Mouse (Mus musculus) embryonic facial prominence, embryonic 10.5 days (tissue): Measurements from ENCODE around the gene Pex11b. TPM values are rescaled to one million over a fixed set of nuclear protein-coding genes. Genes with fewer than 3 reads are reported as not detected.

Experiments
- DNase-seq: peaks from one replicate; pipeline ENCODE4 v3.0.0-alpha.2; 2017; ENCODE audit warnings: low spot score
- H3K27ac ChIP-seq: fragments of 300-500 bp; sonication (generic); replicated peaks from 2 replicates; pipeline ENCODE4 v1.5.1; 2016; ENCODE audit warnings: mild to moderate bottlenecking
- H3K27me3 ChIP-seq: fragments of 300-500 bp; sonication (generic); replicated peaks from 2 replicates; pipeline ENCODE4 v1.6.1; 2016; ENCODE audit warnings: low read depth, mild to moderate bottlenecking; ENCODE audit not compliant: poor library complexity, severe bottlenecking
- H3K36me3 ChIP-seq: fragments of 300-500 bp; sonication (generic); replicated peaks from 2 replicates; pipeline ENCODE4 v1.6.1; 2016; ENCODE audit warnings: mild to moderate bottlenecking, moderate library complexity
- H3K4me1 ChIP-seq: fragments of 300-500 bp; sonication (generic); 2 replicates; pipeline ENCODE4 v1.6.1; 2016
- H3K4me3 ChIP-seq: fragments of 300-500 bp; sonication (generic); 2 replicates; pipeline ENCODE4 v1.5.1; 2016; ENCODE audit warnings: mild to moderate bottlenecking, moderate library complexity
- H3K9me3 ChIP-seq: fragments of 300-500 bp; sonication (generic); 2 replicates; pipeline ENCODE4 v1.6.1; 2016; ENCODE audit warnings: mild to moderate bottlenecking
- WGBS: fragments of 180-500 bp; shearing (Covaris S2); methylation state at CpG from one replicate; pipeline ENCODE4 v1.1.7; 2016; 5-methylcytosine and 5-hydroxymethylcytosine counted together
- polyA plus RNA-seq: library from polyadenylated mRNA; unstranded; fragments of >200 nt; fragmentation: Nextera tagmentation; extraction: Ambion mirVana; gene quantifications from 2 replicates; pipeline ENCODE4 v1.2.1, GENCODE M21; 2016

Gene Pex11b
- polyA plus RNA-seq, 1 experiment from 2014 or later: 41.6 TPM

DNA sequence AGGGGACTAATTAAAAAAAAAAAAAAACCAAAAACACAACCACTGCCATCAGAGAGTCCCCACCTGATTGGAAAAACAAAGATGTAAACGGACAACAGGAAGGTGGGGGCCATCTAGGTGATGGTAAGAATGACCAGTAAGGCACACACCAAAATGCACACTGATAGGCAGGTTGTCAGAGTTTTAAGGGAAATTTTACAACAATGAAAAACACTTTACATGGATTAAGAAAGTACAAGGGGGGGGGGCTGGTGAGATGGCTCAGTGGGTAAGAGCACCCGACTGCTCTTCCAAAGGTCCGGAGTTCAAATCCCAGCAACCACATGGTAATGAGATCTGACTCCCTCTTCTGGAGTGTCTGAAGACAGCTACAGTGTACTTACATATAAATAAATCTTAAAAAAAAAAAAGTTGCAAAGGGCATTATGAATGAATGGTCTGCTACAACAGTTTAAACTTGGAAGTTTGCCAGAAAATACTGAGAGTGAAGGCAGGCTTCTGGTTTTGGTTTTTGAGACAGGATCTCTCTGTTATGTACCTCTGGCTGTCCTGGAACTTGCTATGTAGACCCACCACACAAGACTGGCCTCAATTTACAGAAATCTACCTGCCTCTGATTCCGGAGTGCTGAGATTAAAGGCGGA is 33.4 kb downstream of the Pex11b start:
- Histone ChIP-seq H3K36me3 (no peaks in the 10 kb centered on the region), H3K27me3 (peaks cover 27% of the 10 kb centered on the region), H3K27ac (no peak overlapping the region), H3K4me1 (peaks cover 24% of the 10 kb centered on the region), H3K9me3 (no peaks in the 10 kb centered on the region), H3K4me3 (no peak overlapping the region)
- WGBS: 94% methylated on average over 5 of the region's 5 CpGs
- DNase-seq: no peak

DNA sequence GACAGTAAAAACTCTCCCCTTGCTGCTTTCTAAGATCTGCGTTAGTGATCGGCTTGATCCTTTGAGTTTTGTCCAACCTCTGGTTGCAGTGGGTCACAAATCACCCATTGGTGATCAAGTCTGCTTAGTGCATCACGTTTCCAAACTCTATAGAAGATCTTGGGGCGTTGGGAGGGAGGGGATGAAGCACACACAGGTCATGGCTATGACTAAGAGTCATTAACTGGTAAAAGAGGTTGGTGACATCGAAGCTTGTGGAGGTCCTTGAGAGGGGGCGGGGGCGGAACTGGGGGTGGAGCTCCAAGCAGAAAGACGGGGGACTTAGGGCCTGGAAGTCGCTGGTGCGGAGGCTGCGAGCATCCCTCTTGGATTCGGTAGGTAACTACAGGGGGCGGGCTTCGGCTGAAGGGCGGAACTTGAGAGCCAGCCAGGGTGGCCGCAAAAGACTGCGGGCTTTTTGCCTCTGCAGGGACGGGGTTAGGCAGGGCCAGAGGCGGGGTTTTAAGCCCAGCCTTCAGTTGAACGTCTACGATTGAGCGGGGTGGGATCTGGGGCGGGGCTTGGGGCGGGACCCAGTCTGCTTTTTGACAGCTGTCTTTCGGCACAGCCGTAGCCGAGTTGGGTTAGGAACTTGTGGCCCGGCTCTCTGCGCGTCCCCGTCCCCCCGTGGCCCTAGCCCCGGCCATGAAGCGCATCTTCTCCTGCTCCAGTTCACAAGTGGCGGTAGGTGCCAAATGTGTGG is 34.7 kb downstream of the Pex11b start, which contains the start of gene Ankrd35:
TSS of gene Ankrd35 (plus strand) at position 405 of the 742 bp plus-strand sequence.
- peak; percentile 90 for DNase-seq
- Histone ChIP-seq H3K9me3 (no peaks in the 10 kb centered on the region), H3K36me3 (no peaks in the 10 kb centered on the region), H3K27ac (0 out of 2 replicates have a peak within 1 kb of the TSS, but pooled peaks have one; percentile 41), H3K4me3 (peak within 1 kb of the TSS; percentile 57), H3K27me3 (peaks cover 22% of the 10 kb centered on the region), H3K4me1 (peaks cover 25% of the 10 kb centered on the region)
- WGBS: 5% methylated on average over 35 of the region's 35 CpGs

DNA sequence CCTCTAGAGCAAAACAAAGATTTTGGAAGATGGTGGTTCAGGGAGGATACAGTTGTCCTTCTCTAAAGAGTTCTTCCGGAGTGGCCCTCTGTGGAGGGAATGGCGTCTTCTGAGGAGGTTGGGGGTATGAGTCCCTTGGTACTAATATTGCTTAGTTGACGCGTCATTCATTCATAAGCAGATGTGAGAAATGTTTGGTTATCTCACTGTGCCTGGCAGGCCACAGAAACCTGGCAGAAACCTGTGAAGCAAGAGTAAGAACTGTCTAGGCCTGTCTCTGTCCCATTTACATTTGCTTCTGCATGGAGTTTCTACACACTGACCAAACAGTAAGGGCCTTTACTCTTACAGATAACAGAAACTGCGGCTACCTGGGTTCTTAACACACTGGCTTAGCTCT is 36.3 kb downstream of the Pex11b start:
- H3K4me3 ChIP-seq: no peak overlapping the region
- H3K27me3 ChIP-seq: peaks cover 22% of the 10 kb centered on the region
- peaks cover 33% of the 10 kb centered on the region for H3K4me1 ChIP-seq
- no peaks in the 10 kb centered on the region for H3K36me3 ChIP-seq
- WGBS: 92% methylated on average over 5 of the region's 5 CpGs
- H3K27ac ChIP-seq: no peak overlapping the region
- H3K9me3 ChIP-seq: no peaks in the 10 kb centered on the region
- no peak for DNase-seq

DNA sequence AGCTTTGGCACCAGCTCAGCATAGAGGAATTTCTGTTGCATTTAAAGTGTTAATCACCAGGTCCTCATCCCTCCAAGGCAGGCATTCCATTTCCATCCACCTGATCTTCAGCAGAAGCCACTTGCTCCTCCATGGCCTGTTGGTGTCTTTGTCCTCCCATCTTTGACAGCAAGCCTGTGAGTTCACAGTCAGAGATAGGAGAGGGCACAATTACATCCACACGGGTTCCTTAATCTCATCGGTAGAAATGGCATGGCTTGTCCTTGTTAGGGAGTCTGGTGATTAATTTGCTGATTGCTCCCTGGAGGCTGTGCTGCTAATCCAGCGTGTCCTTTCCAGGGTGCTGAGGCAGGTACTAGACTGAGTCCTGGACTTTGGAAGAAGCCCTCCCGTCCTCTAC is 38.3 kb downstream of the Pex11b start:
- H3K4me3 ChIP-seq: no peak overlapping the region
- H3K4me1 ChIP-seq: peaks cover 33% of the 10 kb centered on the region
- H3K36me3 ChIP-seq: no peaks in the 10 kb centered on the region
- DNase-seq: no peak
- H3K27me3 ChIP-seq: peaks cover 29% of the 10 kb centered on the region
- 71% methylated on average over 4 of the region's 4 CpGs for WGBS
- H3K27ac ChIP-seq: no peak overlapping the region
- no peaks in the 10 kb centered on the region for H3K9me3 ChIP-seq

DNA sequence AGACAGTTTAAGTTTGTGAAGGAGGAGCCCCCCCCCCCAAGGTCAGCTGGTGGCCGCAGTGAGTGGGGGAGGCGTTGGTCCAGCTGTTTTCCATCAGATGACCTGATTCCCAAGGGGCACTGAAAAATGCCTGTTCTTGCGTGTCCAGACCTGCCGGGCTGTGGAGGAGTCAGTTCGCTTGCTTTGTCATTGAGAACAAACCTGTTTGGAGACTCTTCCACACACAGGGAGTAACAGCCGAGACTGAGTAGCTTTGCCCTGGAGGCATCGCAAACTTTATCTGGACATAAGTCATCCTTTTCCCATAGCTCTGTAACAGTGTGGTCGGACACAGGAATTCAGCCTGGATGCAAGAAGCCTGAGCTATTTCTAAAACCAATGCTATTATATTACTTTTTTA is 39.3 kb downstream of the Pex11b start:
- Histone ChIP-seq H3K27ac (peak overlapping the region; percentile 44; the same call in 1 of the 2 replicates), H3K4me3 (peak overlapping the region; percentile 12; the same call in 1 of the 2 replicates)
- peak; percentile 68 for DNase-seq

DNA sequence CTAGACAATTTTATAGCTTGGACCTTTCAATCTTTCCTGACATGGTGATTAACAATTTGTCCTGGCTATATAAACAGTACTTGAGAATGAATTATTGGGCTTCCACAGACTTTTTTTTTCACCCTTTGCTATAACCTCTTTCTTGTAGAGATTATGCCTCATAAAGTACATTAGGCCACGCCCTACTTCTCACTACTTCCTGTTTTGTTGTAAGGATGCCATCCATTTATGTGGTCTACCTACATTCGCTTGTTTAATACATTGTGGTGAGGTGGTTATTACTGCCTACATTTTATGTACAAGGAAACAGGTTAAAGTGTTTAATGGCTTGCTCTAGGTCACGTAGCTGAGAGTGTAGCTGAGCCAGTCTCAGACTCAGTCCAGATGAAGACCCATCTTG is 40.0 kb downstream of the Pex11b start:
- Histone ChIP-seq H3K4me3 (no peak overlapping the region), H3K4me1 (peaks cover 32% of the 10 kb centered on the region), H3K9me3 (no peaks in the 10 kb centered on the region), H3K27ac (no peak overlapping the region), H3K27me3 (peaks cover 45% of the 10 kb centered on the region), H3K36me3 (no peaks in the 10 kb centered on the region)
- WGBS: 88% methylated on average over 3 of the region's 3 CpGs
- no peak for DNase-seq

More for the DNA sequence above, 39.3 kb downstream of the Pex11b start:
- Histone ChIP-seq H3K4me1 (peaks cover 38% of the 10 kb centered on the region), H3K36me3 (no peaks in the 10 kb centered on the region), H3K9me3 (no peaks in the 10 kb centered on the region), H3K27me3 (peaks cover 39% of the 10 kb centered on the region)
- 33% methylated on average over 8 of the region's 8 CpGs for WGBS

DNA sequence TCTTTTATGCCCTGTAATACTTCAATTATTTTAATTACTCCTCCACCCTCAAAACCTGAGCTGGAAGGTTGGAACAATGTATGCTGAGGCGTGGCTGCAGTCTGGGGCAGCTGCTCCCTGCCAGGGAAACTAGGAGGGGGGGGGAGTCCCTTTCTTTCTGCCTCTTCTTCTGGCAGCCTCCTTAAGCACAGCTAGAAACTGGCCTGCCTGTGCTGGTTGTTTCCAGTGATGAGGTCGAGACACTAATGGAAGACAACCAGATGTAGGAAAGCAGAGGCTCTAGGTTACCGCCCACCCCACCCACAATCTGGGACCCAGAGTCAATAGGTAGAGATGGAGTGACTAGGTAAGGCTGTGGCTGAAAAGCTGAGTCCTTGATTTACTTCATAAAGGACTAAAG is 40.5 kb downstream of the Pex11b start:
- WGBS: 48% methylated on average over 3 of the region's 3 CpGs

DNA sequence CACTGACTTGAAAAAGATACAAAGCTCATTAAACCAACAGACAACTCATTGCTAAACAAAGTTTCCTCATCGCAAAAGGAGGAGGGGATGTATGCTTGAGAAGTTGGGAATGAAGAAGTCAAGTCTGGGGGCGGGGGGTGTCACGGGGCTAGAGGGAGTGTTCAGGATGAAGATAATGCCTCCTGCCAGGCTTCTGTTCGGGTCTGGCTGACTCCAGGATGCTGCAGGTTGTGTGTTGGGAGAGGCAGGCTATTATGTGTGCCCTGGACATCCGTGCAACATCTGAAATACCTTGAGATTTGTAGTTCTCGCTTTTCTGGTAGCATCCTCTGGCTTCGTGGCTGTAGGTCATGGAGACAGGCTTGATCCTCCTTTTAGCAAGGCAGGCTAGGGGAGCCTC is 43.3 kb downstream of the Pex11b start:
- H3K4me3 ChIP-seq: no peak overlapping the region
- H3K4me1 ChIP-seq: peaks cover 23% of the 10 kb centered on the region
- no peak overlapping the region for H3K27ac ChIP-seq
- H3K36me3 ChIP-seq: no peaks in the 10 kb centered on the region
- H3K27me3 ChIP-seq: peaks cover 53% of the 10 kb centered on the region
- 68% methylated on average over 7 of the region's 7 CpGs for WGBS
- no peaks in the 10 kb centered on the region for H3K9me3 ChIP-seq
- no peak for DNase-seq

More for the DNA sequence above, 40.5 kb downstream of the Pex11b start:
- DNase-seq: no peak
- no peak overlapping the region for H3K4me3 ChIP-seq
- H3K27me3 ChIP-seq: peaks cover 45% of the 10 kb centered on the region
- peaks cover 26% of the 10 kb centered on the region for H3K4me1 ChIP-seq
- H3K27ac ChIP-seq: 0 out of 2 replicates have a peak overlapping the region, but pooled peaks have one; percentile 4
- no peaks in the 10 kb centered on the region for H3K9me3 ChIP-seq
- no peaks in the 10 kb centered on the region for H3K36me3 ChIP-seq

DNA sequence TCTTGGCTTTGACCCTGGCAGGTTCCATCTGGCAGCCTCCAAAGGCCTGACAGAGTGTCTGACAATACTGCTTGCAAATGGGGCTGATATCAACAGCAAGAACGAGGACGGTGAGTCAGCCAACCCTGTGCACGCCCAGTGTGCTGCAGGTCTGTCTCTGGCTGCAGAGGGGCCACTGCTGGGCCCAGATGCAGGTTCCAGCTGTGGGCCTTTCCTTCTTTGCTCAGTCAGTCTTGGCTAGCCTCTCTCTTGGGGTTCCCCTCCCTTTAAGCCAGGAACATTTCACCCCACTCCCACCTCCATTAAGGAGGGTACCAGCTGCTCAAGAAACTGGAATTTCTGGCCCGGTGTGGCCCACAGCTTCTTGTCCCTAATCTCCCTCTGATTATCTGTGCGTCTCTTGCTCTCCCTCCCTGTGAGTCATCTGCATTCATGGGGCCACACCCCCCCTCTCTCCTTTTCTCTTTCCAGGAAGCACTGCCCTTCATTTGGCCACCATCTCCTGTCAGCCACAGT is 44.0 kb downstream of the Pex11b start:
- Histone ChIP-seq H3K27ac (no peak overlapping the region), H3K4me1 (peaks cover 17% of the 10 kb centered on the region), H3K4me3 (no peak overlapping the region), H3K27me3 (peaks cover 61% of the 10 kb centered on the region), H3K9me3 (no peaks in the 10 kb centered on the region), H3K36me3 (no peaks in the 10 kb centered on the region)
- WGBS: 25% methylated on average over 5 of the region's 5 CpGs
- no peak for DNase-seq

DNA sequence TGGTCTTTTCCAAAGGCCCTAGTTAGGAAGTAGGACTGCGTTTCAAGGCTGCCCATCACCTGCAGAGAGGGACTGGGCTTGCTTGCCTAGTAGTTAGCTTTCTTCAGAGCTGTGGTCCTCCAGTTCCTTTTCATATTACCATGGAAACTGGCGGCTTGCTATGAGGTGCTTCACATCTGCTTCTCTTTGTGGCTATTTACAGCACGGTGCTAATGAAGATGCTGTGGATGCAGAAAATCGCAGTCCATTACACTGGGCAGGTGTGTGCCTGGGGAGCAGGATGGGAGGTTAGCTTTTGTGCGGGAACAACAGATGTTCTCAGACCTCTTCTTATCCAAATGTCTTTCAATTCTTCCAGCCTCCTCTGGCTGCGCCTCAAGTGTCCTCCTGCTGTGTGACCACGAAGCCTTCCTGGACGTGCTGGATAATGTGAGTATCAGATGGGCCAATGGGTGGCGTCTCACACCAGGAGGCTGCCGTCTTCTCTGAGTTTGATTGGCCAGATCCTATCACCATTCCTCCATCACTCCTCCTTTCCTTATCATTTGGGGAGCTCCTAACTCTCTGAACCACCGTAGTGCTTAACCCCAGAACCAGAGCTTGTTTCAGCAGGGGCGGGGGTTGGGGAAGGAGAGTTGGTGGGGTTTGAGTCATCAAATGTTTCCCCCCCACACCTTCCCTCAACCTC is 45.2 kb downstream of the Pex11b start:
- no peak for DNase-seq
- H3K27me3 ChIP-seq: peaks cover 73% of the 10 kb centered on the region
- H3K9me3 ChIP-seq: no peaks in the 10 kb centered on the region
- peaks cover 18% of the 10 kb centered on the region for H3K4me1 ChIP-seq
- H3K27ac ChIP-seq: no peak overlapping the region
- no peaks in the 10 kb centered on the region for H3K36me3 ChIP-seq
- no peak overlapping the region for H3K4me3 ChIP-seq
- 20% methylated on average over 12 of the region's 12 CpGs for WGBS

DNA sequence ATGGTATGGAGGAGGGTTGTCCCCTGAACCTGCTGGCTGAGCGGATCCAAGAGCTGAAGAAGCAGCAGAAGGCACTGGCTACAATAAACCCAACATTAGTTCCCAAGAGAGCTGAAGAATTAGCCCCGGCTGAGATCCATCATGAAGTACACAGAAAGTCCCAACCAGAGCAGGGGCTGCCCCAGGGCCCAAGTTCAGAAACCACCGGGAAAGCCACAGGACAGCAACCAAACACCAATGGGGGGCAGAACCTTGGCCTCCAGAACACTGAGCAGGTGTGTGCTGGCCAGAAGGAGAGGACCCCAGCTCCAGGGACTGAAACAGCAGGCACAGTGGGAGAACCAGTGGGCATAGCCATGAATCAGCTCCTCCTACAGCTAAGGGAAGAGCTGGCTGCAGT is 48.3 kb downstream of the Pex11b start:
- Histone ChIP-seq H3K9me3 (no peaks in the 10 kb centered on the region), H3K36me3 (no peaks in the 10 kb centered on the region), H3K4me1 (peaks cover 12% of the 10 kb centered on the region), H3K4me3 (no peak overlapping the region), H3K27ac (no peak overlapping the region), H3K27me3 (peaks cover 72% of the 10 kb centered on the region)
- 82% methylated on average over 3 of the region's 3 CpGs for WGBS
- no peak for DNase-seq

DNA sequence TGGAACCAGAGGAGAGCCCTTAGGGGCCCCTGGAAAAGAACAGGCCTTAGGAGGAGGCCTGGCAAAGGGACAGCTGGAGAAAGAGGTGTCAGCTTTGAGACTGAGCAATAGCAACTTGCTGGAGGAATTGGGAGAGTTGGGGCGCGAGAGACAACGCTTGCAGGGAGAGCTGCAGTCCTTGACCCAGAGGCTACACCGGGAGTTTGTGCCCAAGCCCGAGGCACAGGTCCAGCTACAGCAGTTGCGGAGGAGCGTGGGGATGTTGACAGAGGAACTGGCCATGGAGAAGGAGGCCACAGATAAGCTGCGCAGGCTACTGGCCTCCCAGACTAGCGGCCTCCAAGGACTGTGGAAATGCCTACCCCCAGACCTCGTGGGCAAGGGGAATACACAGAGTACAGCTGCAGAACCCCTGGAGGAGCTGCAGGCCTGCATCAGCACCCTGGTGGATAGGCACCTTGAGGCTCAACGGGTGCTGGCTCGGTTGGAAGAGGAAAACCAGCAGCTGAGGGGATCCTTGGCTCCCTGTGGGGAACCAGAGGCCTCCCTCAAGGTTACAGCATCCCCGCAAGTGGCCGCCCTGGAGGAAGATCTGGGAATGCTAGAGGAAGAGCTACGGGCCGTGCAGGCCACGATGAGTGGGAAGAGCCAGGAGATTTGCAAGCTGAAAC is 49.1 kb downstream of the Pex11b start:
- Histone ChIP-seq H3K36me3 (no peaks in the 10 kb centered on the region), H3K9me3 (no peaks in the 10 kb centered on the region), H3K27me3 (peaks cover 72% of the 10 kb centered on the region), H3K4me1 (peaks cover 11% of the 10 kb centered on the region), H3K27ac (no peak overlapping the region), H3K4me3 (peak overlapping the region; percentile 46)
- 58% methylated on average over 17 of the region's 17 CpGs for WGBS
- DNase-seq: no peak
